Mouse (Mus musculus) olfactory bulb, adult 2 months (tissue): ENCODE data around the gene Ssc4d.

Source experiments
- CTCF ChIP-seq: fragments of 200-500 bp; IDR thresholded peaks from 2 replicates; pipeline ENCODE4 v1.5.1; 2012; ENCODE audit warnings: low read depth, mild to moderate bottlenecking, low read length, moderate library complexity; ENCODE audit not compliant: insufficient read depth
- POLR2A ChIP-seq: fragments of 200-500 bp; IDR thresholded peaks from 2 replicates; pipeline ENCODE4 v1.6.1; 2012; ENCODE audit warnings: mild to moderate bottlenecking, low read depth, low read length, moderate library complexity; ENCODE audit not compliant: insufficient read depth

GRCm38 (mm10) chr5:135966866-135967265 is 7.5 kb downstream of the Ssc4d start:
- TF ChIP-seq POLR2A (no peak), CTCF (no peak)
